Mouse (Mus musculus) heart, adult 2 months (tissue): ENCODE data around the gene Dnah1.

ENCODE experiments used
- CTCF ChIP-seq: fragments of 200-600 bp; IDR thresholded peaks from 2 replicates; pipeline ENCODE4 v1.8.1; 2022; ENCODE audit warnings: antibody characterized with exemption, mild to moderate bottlenecking, moderate library complexity
- POLR2A ChIP-seq: fragments of 200-500 bp; IDR thresholded peaks from 2 replicates; pipeline ENCODE4 v1.6.1; 2011; ENCODE audit warnings: mild to moderate bottlenecking, low read depth, low read length, control low read depth; ENCODE audit not compliant: insufficient read depth

- TF ChIP-seq POLR2A (no peak), CTCF (no peak)
These were observed 56.0 kb downstream of the Dnah1 start for GRCm38 (mm10) chr14:31267649-31268048.
